Mouse (Mus musculus) splenic B cell, adult 2 months (primary cell): ENCODE measurements around the gene Cfdp1.

Experiments used
- DNase-seq: peaks from one replicate; pipeline ENCODE4 v3.0.0-alpha.2; 2011; ENCODE audit warnings: low read depth, low spot score
- H3K27me3 ChIP-seq: 2 replicates; pipeline ENCODE4 v1.6.1; 2012; ENCODE audit warnings: mild to moderate bottlenecking, low read length, moderate library complexity, mixed read lengths; ENCODE audit not compliant: control insufficient read depth, poor library complexity, insufficient read depth, severe bottlenecking
- H3K36me3 ChIP-seq: 2 replicates; pipeline ENCODE4 v1.6.1; 2012; ENCODE audit warnings: mild to moderate bottlenecking, low read length, moderate library complexity, mixed read lengths; ENCODE audit not compliant: control insufficient read depth, poor library complexity, insufficient read depth, severe bottlenecking

The Cfdp1 gene

GRCm38 (mm10) chr8:111828595-111828994, 25.5 kb downstream of the Cfdp1 start:
- Histone ChIP-seq H3K27me3 (no peaks in the 10 kb centered on the region), H3K36me3 (peaks cover 6% of the 10 kb centered on the region)
- no peak for DNase-seq

GRCm38 (mm10) chr8:111825219-111825618, 28.9 kb downstream of the Cfdp1 start:
- H3K36me3 ChIP-seq: peaks cover 6% of the 10 kb centered on the region
- peak; percentile 43 for DNase-seq
- no peaks in the 10 kb centered on the region; the same call in 1 of the 2 replicates for H3K27me3 ChIP-seq

GRCm38 (mm10) chr8:111824334-111824733, 29.8 kb downstream of the Cfdp1 start:
- H3K36me3 ChIP-seq: peaks cover 6% of the 10 kb centered on the region
- no peaks in the 10 kb centered on the region; the same call in 1 of the 2 replicates for H3K27me3 ChIP-seq
- DNase-seq: peak; percentile 25

GRCm38 (mm10) chr8:111821199-111821598, 32.9 kb downstream of the Cfdp1 start:
- no peaks in the 10 kb centered on the region; the same call in 1 of the 2 replicates for H3K27me3 ChIP-seq
- H3K36me3 ChIP-seq: peaks cover 3% of the 10 kb centered on the region
- peak; percentile 91 for DNase-seq

GRCm38 (mm10) chr8:111820691-111821090, 33.4 kb downstream of the Cfdp1 start:
- Histone ChIP-seq H3K27me3 (no peaks in the 10 kb centered on the region; the same call in 1 of the 2 replicates), H3K36me3 (peaks cover 3% of the 10 kb centered on the region)
- DNase-seq: no peak

- Histone ChIP-seq H3K27me3 (no peaks in the 10 kb centered on the region; the same call in 1 of the 2 replicates), H3K36me3 (peaks cover 4% of the 10 kb centered on the region)
- no peak for DNase-seq
Observed at GRCm38 (mm10) chr8:111820018-111820417, 34.1 kb downstream of the Cfdp1 start.

- DNase-seq: no peak
- no peaks in the 10 kb centered on the region; the same call in 1 of the 2 replicates for H3K27me3 ChIP-seq
- H3K36me3 ChIP-seq: peaks cover 1% of the 10 kb centered on the region
Observed at GRCm38 (mm10) chr8:111818556-111818955, 35.5 kb downstream of the Cfdp1 start.

- no peak for DNase-seq
- H3K27me3 ChIP-seq: no peaks in the 10 kb centered on the region; the same call in 1 of the 2 replicates
- H3K36me3 ChIP-seq: peaks cover 1% of the 10 kb centered on the region
Observed at GRCm38 (mm10) chr8:111815078-111815477, 39.0 kb downstream of the Cfdp1 start.

GRCm38 (mm10) chr8:111813818-111814217, 40.3 kb downstream of the Cfdp1 start:
- Histone ChIP-seq H3K36me3 (peaks cover 1% of the 10 kb centered on the region), H3K27me3 (no peaks in the 10 kb centered on the region; the same call in 1 of the 2 replicates)
- no peak for DNase-seq

GRCm38 (mm10) chr8:111812835-111813234, 41.3 kb downstream of the Cfdp1 start:
- no peaks in the 10 kb centered on the region; the same call in 1 of the 2 replicates for H3K27me3 ChIP-seq
- DNase-seq: no peak
- peaks cover 1% of the 10 kb centered on the region for H3K36me3 ChIP-seq

- Histone ChIP-seq H3K27me3 (no peaks in the 10 kb centered on the region; the same call in 1 of the 2 replicates), H3K36me3 (peaks cover 6% of the 10 kb centered on the region; the same call in 1 of the 2 replicates)
- DNase-seq: no peak
Observed at GRCm38 (mm10) chr8:111810656-111811336, 43.3 kb downstream of the Cfdp1 start.

- H3K36me3 ChIP-seq: 0 out of 2 replicates have a peak, but pooled peaks cover 5% of the 10 kb centered on the region
- no peaks in the 10 kb centered on the region for H3K27me3 ChIP-seq
- peak; percentile 20 for DNase-seq
Observed at GRCm38 (mm10) chr8:111808891-111809622, 45.0 kb downstream of the Cfdp1 start.

- no peak for DNase-seq
- H3K27me3 ChIP-seq: no peaks in the 10 kb centered on the region
- H3K36me3 ChIP-seq: peaks cover 5% of the 10 kb centered on the region; the same call in 1 of the 2 replicates
Observed at GRCm38 (mm10) chr8:111808006-111808405, 46.1 kb downstream of the Cfdp1 start.

- no peak for DNase-seq
- Histone ChIP-seq H3K36me3 (peaks cover 8% of the 10 kb centered on the region; the same call in 1 of the 2 replicates), H3K27me3 (no peaks in the 10 kb centered on the region)
Observed at GRCm38 (mm10) chr8:111803362-111803761, 50.7 kb downstream of the Cfdp1 start.

GRCm38 (mm10) chr8:111802256-111802655, 51.8 kb downstream of the Cfdp1 start:
- peaks cover 8% of the 10 kb centered on the region; the same call in 1 of the 2 replicates for H3K36me3 ChIP-seq

More at GRCm38 (mm10) chr8:111802256-111802655, 51.8 kb downstream of the Cfdp1 start:
- H3K27me3 ChIP-seq: no peaks in the 10 kb centered on the region
- DNase-seq: no peak
